In the genomic region with DNA sequence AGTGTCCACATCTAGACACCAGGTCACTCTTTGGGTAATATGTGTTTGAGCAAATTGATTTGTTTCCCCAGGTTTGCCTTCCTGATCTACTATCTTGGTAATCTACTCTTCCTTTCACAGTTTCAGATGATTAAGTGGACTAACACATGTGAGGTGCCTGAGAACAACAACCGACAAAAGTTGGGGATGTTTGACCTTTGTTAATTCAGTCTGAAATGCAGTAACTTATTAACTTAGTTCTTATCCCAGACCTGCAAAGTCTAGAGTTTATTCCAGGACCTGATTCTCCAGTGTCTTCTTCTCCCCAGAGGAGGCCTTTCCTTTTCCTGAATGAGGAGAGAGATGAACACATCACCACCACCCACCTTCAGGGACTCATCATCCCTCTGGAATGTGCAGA, we compare ENCODE assay signal across 24 mouse cellular contexts. TPM values are rescaled to one million over a fixed set of nuclear protein-coding genes. Genes with fewer than 3 reads are reported as not detected.
DNase-seq lines count a peak whose midpoint lies in the region; ATAC-seq and TF ChIP-seq lines count a peak whose summit lies in the region.
"Had no signal": no experiment of that assay in that cellular context is flagged by ENCODE, and none has a peak within 500 bp of the region (broad histone marks: within the 10 kb centered on the region; RNA-seq: fewer than 3 reads in every experiment).

No protein-coding gene starts in this region.

- peaks cover 5% of the 10 kb centered on the region for H3K4me1 ChIP-seq in kidney, embryonic 15.5 days
- H3K4me1 ChIP-seq in liver, adult 2 months (ENCODE audit: control insufficient read depth, insufficient read depth, low read length): peaks cover 4% of the 10 kb centered on the region
- no peaks in the 10 kb centered on the region for H3K4me1 ChIP-seq in liver, embryonic 12.5 days
- H3K4me1 ChIP-seq: embryonic facial prominence, embryonic 15.5 days; forebrain, embryonic 10.5 days; forebrain, embryonic 12.5 days had no signal

- DNase-seq in kidney, adult 11 months: peak; percentile 20
- no peak for DNase-seq in kidney, adult 18-20 months
- DNase-seq in kidney, adult 8-10 months: peak; percentile 32 to 59
- peak; percentile 65 for DNase-seq in liver, adult 2 months (ENCODE audit: extremely low read depth, low read depth, low spot score)
- DNase-seq: adrenal gland, adult 2 months; adrenal gland, postnatal 10 days; adrenal gland, postnatal 25 days; cerebellum, adult 11 months; cerebellum, adult 18-20 months; cerebellum, adult 8-10 months; cerebellum, adult 9-11 months; cerebellum, postnatal 14 days; cerebellum, postnatal 36 days; embryo, embryonic 11 days had no signal

- 72% methylated on average over 1 of the region's 1 CpGs for WGBS in kidney, embryonic 15.5 days
- 21% methylated on average over 1 of the region's 1 CpGs for WGBS in liver, adult 2 months
- 73% methylated on average over 1 of the region's 1 CpGs for WGBS in liver, embryonic 12.5 days (ENCODE audit: insufficient replicate concordance)

- H3K9ac ChIP-seq in kidney, embryonic 15.5 days: no peak overlapping the region
- no peak overlapping the region for H3K9ac ChIP-seq in liver, adult 2 months (ENCODE audit: low read depth, low read length)
- no peak overlapping the region for H3K9ac ChIP-seq in liver, embryonic 12.5 days
- H3K9ac ChIP-seq: embryonic facial prominence, embryonic 13.5 days; embryonic facial prominence, embryonic 15.5 days; forebrain, embryonic 12.5 days had no signal

- no peaks in the 10 kb centered on the region for H3K36me3 ChIP-seq in kidney, embryonic 15.5 days
- H3K36me3 ChIP-seq in liver, adult 2 months (ENCODE audit: control insufficient read depth, insufficient read depth, low read length): no peaks in the 10 kb centered on the region
- no peaks in the 10 kb centered on the region for H3K36me3 ChIP-seq in liver, embryonic 12.5 days
- H3K36me3 ChIP-seq: embryonic facial prominence, embryonic 13.5 days; embryonic facial prominence, embryonic 15.5 days; forebrain, embryonic 10.5 days; forebrain, embryonic 12.5 days had no signal

- no peak for TF ChIP-seq CTCF in liver, adult 2 months (IDR thresholded peaks at IDR 0.05; ENCODE audit: low read depth, low read length)

- no peaks in the 10 kb centered on the region for H3K9me3 ChIP-seq in kidney, embryonic 15.5 days (replicated peaks)
- H3K9me3 ChIP-seq in liver, embryonic 12.5 days (replicated peaks): no peaks in the 10 kb centered on the region
- H3K9me3 ChIP-seq: embryonic facial prominence, embryonic 13.5 days; embryonic facial prominence, embryonic 15.5 days; forebrain, embryonic 10.5 days; forebrain, embryonic 12.5 days had no signal

- no peak overlapping the region for H3K4me3 ChIP-seq in kidney, embryonic 15.5 days (replicated peaks)
- H3K4me3 ChIP-seq in liver, adult 2 months (ENCODE audit: insufficient read depth, low read depth, low read length): no peak overlapping the region
- no peak overlapping the region for H3K4me3 ChIP-seq in liver, embryonic 12.5 days
- H3K4me3 ChIP-seq: embryonic facial prominence, embryonic 13.5 days; embryonic facial prominence, embryonic 15.5 days; erythroblast, embryonic 14.5 days; forebrain, embryonic 10.5 days; forebrain, embryonic 12.5 days had no signal

- no peak for TF ChIP-seq POLR2A in liver, adult 2 months (IDR thresholded peaks at IDR 0.05; ENCODE audit: extremely low read depth, insufficient read depth, low read length)

- H3K27me3 ChIP-seq in kidney, embryonic 15.5 days: no peaks in the 10 kb centered on the region
- no peaks in the 10 kb centered on the region for H3K27me3 ChIP-seq in liver, adult 2 months (ENCODE audit: control insufficient read depth, insufficient read depth, low read length)
- H3K27me3 ChIP-seq in liver, embryonic 12.5 days (replicated peaks): no peaks in the 10 kb centered on the region
- H3K27me3 ChIP-seq: embryonic facial prominence, embryonic 13.5 days; embryonic facial prominence, embryonic 15.5 days; forebrain, embryonic 12.5 days had no signal

- no peak overlapping the region for H3K4me2 ChIP-seq in kidney, embryonic 15.5 days
- no peak overlapping the region for H3K4me2 ChIP-seq in liver, embryonic 12.5 days
- H3K4me2 ChIP-seq: embryonic facial prominence, embryonic 13.5 days; embryonic facial prominence, embryonic 15.5 days; forebrain, embryonic 12.5 days had no signal

- H3K79me2 ChIP-seq in liver, adult 2 months (ENCODE audit: control insufficient read depth, insufficient read depth, low read length): no peaks in the 10 kb centered on the region

- no peak for ATAC-seq in kidney, embryonic 15.5 days (replicated peaks; ENCODE audit: low FRiP score)
- no peak for ATAC-seq in liver, embryonic 12.5 days
- ATAC-seq: forebrain, embryonic 14.5 days had no signal

- H3K27ac ChIP-seq in kidney, embryonic 15.5 days: no peak overlapping the region
- no peak overlapping the region for H3K27ac ChIP-seq in liver, adult 2 months (replicated peaks; ENCODE audit: insufficient read depth, low read depth, low read length)
- no peak overlapping the region for H3K27ac ChIP-seq in liver, embryonic 12.5 days
- H3K27ac ChIP-seq: embryonic facial prominence, embryonic 13.5 days; embryonic facial prominence, embryonic 15.5 days; forebrain, embryonic 10.5 days; forebrain, embryonic 12.5 days had no signal

RNA-seq across cellular contexts. Expression of a gene that starts 19.9 kb away (rescaled TPM):
- polyA plus RNA-seq in kidney, embryonic 15.5 days (2015; fragmentation: Nextera tagmentation; extraction: Ambion mirVana): 24.3 and 27.0 TPM in 2 replicates
- 127 and 130 TPM in 2 replicates for total RNA-seq in liver, adult 2 months (2014; rRNA removed)
- polyA plus RNA-seq in liver, adult 2 months (2012; rRNA removed): 66.9 and 71.2 TPM in 2 replicates
- polyA plus RNA-seq in liver, embryonic 12.5 days (2016; fragmentation: Nextera tagmentation; extraction: Ambion mirVana): 7.6 and 7.9 TPM in 2 replicates

RNA-seq across cellular contexts. Expression of a gene that starts 27.2 kb away (rescaled TPM):
- 1.6 TPM in 2 replicates for polyA plus RNA-seq in kidney, embryonic 15.5 days (2015; fragmentation: Nextera tagmentation; extraction: Ambion mirVana)
- 0.20 and 0.28 TPM in 2 replicates for total RNA-seq in liver, adult 2 months (2014; rRNA removed)
- polyA plus RNA-seq in liver, adult 2 months (2012; rRNA removed): 0.06 and 0.15 TPM in 2 replicates
- 0.23 and 0.46 TPM in 2 replicates for polyA plus RNA-seq in liver, embryonic 12.5 days (2016; fragmentation: Nextera tagmentation; extraction: Ambion mirVana)
- total RNA-seq: MEL had no signal
- polyA plus RNA-seq: C2C12; erythroblast, embryonic 14.5 days had no signal
